Mouse (Mus musculus): ENCODE measurements around the gene Hebp1.

DNA sequence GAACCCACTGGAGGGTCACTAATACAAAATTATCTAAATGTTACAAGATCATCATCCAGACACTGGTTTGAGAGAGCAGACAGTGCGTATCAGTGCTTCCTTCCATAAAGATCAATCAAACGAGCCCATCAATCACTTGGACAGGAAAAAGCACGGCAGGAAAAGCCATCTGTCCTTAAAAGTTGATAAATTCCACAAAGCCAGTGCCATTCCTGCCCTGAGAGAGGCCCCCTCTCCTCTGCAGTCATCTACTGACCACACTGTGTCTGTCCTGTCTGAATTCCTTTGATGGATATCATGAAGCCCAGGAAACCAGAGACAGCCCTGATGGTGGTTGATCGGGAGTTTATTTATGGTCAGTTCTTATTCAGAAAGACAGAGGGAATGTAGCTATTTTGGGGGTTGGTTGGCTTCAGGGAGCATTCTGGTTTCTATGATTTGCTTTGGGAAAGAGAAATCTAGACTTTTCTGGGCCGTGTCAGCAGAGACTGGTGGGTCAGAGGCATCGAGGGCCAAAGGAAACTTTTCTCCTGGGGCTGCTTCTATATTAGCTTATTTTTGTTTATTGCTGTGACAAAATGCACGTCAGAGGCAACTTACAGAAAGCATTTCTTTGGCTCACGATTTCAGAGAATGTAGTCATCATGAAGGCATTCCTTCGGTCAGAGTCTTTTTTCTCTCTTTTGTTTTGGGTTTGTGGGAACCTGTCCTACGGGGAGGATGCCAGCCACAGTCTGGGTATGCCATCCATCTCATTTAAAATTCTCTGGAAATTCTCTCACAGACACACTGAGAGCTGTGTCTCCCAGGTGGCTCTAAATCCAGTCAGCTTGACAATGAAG is 10.5 kb downstream of the Hebp1 start:
- no peak for TF ChIP-seq CTCF (IDR thresholded peaks at IDR 0.05; ENCODE audit: extremely low read depth, insufficient read length, insufficient replicate concordance, low read depth, low read length)
- no peak for TF ChIP-seq POLR2A (IDR thresholded peaks at IDR 0.05; ENCODE audit: low read depth, low read length)
